Mouse (Mus musculus) left cerebral cortex, adult 18-20 months (tissue): ENCODE measurements around the gene Idua. TPM values are rescaled to one million over a fixed set of nuclear protein-coding genes. Genes with fewer than 3 reads are reported as not detected.
A peak's percentile ranks its signal among the peaks of the same experiment; 100 is the strongest.
"Not testable (repeated sequence)": the region's sequence is repeated elsewhere in the genome, so short reads cannot be mapped to it uniquely, and the experiment has no call there.

ENCODE experiments used
- DNase-seq, 2 experiments: peaks; one replicate each; pipeline ENCODE4 v3.0.0; 2021 to 2022; ENCODE audit warnings: low spot score in 2 of 2, mixed read lengths in 1 of 2
- long read RNA-seq, 2 experiments: library from polyadenylated mRNA; stranded (forward); transcript quantifications; one replicate each; pipeline ENCODE4 v2.0.0; 2021
- total RNA-seq, 2 experiments: library from RNA; stranded (reverse); gene quantifications; 2 replicates each; pipeline ENCODE4 v1.2.3; 2021

Gene Idua
- total RNA-seq: 10 to 100 TPM; 17.5 to 18.1 TPM
- long read RNA-seq, experiment 1, transcript Idua-202 (14 exons, 3,373 nt): major isoform, 7 of 16 reads
- long read RNA-seq, experiment 1, partial matches to known transcripts: 2 of 16 reads
- long read RNA-seq, experiment 1, other reads (novel, unspliced or antisense): 7 of 16 reads
- long read RNA-seq, experiment 2, transcript Idua-202 (14 exons, 3,373 nt): major isoform, 7 of 18 reads
- long read RNA-seq, experiment 2, partial matches to known transcripts: 0 of 18 reads
- long read RNA-seq, experiment 2, other reads (novel, unspliced or antisense): 11 of 18 reads

GRCm38 (mm10) chr5:108659698-108660631 is at the start of gene Idua:
Gene Idua, plus strand, starts transcription at chr5:108660331.
- DNase-seq: no peak

GRCm38 (mm10) chr5:108610426-108610825 is 49.7 kb upstream of the Idua start:
- no peak for DNase-seq

GRCm38 (mm10) chr5:108621870-108622269 is 38.3 kb upstream of the Idua start:
- no peak for DNase-seq

GRCm38 (mm10) chr5:108626050-108626660 is 34.0 kb upstream of the Idua start:
- DNase-seq: no peak

GRCm38 (mm10) chr5:108628891-108629633 is 31.1 kb upstream of the Idua start:
- DNase-seq: no peak

- peak; percentile 92 to 96 for DNase-seq
Measured at GRCm38 (mm10) chr5:108629634-108630483, 30.3 kb upstream of the Idua start, which contains the start of the genes Gak and Tmem175. Gene Gak, minus strand, starts transcription at chr5:108629755. Gene Tmem175, plus strand, starts transcription at chr5:108629770.

GRCm38 (mm10) chr5:108633676-108634075 is 26.5 kb upstream of the Idua start:
- no peak for DNase-seq

- DNase-seq: not testable (repeated sequence)
Measured at GRCm38 (mm10) chr5:108634088-108634487, 26.0 kb upstream of the Idua start.

GRCm38 (mm10) chr5:108636172-108636571 is 24.0 kb upstream of the Idua start:
- DNase-seq: no peak

- no peak for DNase-seq
Measured at GRCm38 (mm10) chr5:108643674-108644073, 16.5 kb upstream of the Idua start.

GRCm38 (mm10) chr5:108645651-108646342 is 14.3 kb upstream of the Idua start:
- no peak for DNase-seq

GRCm38 (mm10) chr5:108646343-108646660 is 13.8 kb upstream of the Idua start:
- DNase-seq: no peak

GRCm38 (mm10) chr5:108647311-108647710 is 12.8 kb upstream of the Idua start:
- no peak for DNase-seq

GRCm38 (mm10) chr5:108647820-108648465 is 12.2 kb upstream of the Idua start:
- no peak for DNase-seq

GRCm38 (mm10) chr5:108648937-108649576 is 11.1 kb upstream of the Idua start:
- no peak for DNase-seq

- DNase-seq: no peak
Measured at GRCm38 (mm10) chr5:108650341-108650740, 9.8 kb upstream of the Idua start.

- no peak for DNase-seq
Measured at GRCm38 (mm10) chr5:108651136-108651720, 8.9 kb upstream of the Idua start.

- DNase-seq: peak; percentile 47 to 61
Measured at GRCm38 (mm10) chr5:108651823-108652222, 8.3 kb upstream of the Idua start.
